Mouse (Mus musculus) spleen, postnatal 36 days (tissue): ENCODE data around the gene Papss1.
"Not testable (repeated sequence)": the region's sequence is repeated elsewhere in the genome, so short reads cannot be mapped to it uniquely, and the experiment has no call there.

Source experiments
- DNase-seq, 2 experiments: peaks; one replicate each; pipeline ENCODE4 v3.0.0; 2022; ENCODE audit warnings: low spot score in 2 of 2, mixed read lengths in 1 of 2

Gene Papss1

GRCm38 (mm10) chr3:131564430-131565256 lies at the start of gene Papss1:
Gene Papss1, plus strand, starts transcription at chr3:131564768.
- peak; percentile 100 for DNase-seq

GRCm38 (mm10) chr3:131516332-131516999 lies 48.1 kb upstream of the Papss1 start:
- no peak for DNase-seq

GRCm38 (mm10) chr3:131517756-131518155 lies 46.8 kb upstream of the Papss1 start:
- DNase-seq, result no peak

GRCm38 (mm10) chr3:131521206-131521605 lies 43.4 kb upstream of the Papss1 start:
- DNase-seq, result no peak

- DNase-seq, result peak in 1 of 2 experiments; percentile 2
Observed at GRCm38 (mm10) chr3:131522243-131522642, 42.3 kb upstream of the Papss1 start.

GRCm38 (mm10) chr3:131523749-131524148 lies 40.8 kb upstream of the Papss1 start:
- no peak for DNase-seq

GRCm38 (mm10) chr3:131524210-131524609 lies 40.4 kb upstream of the Papss1 start:
- no peak for DNase-seq

- DNase-seq, result no peak
Observed at GRCm38 (mm10) chr3:131524779-131525178, 39.8 kb upstream of the Papss1 start.

- DNase-seq, result no peak
Observed at GRCm38 (mm10) chr3:131525229-131525628, 39.3 kb upstream of the Papss1 start.

GRCm38 (mm10) chr3:131541244-131541942 lies 23.2 kb upstream of the Papss1 start:
- no peak for DNase-seq

GRCm38 (mm10) chr3:131547562-131547961 lies 17.0 kb upstream of the Papss1 start:
- DNase-seq, result not testable (repeated sequence)

GRCm38 (mm10) chr3:131550046-131550445 lies 14.5 kb upstream of the Papss1 start:
- DNase-seq, result no peak

- DNase-seq, result peak in 1 of 2 experiments; percentile 29
Observed at GRCm38 (mm10) chr3:131552349-131553254, 12.0 kb upstream of the Papss1 start.

- DNase-seq, result no peak
Observed at GRCm38 (mm10) chr3:131555771-131556170, 8.8 kb upstream of the Papss1 start.

GRCm38 (mm10) chr3:131561591-131561990 lies 3.0 kb upstream of the Papss1 start:
- DNase-seq, result no peak

- no peak for DNase-seq
Observed at GRCm38 (mm10) chr3:131565257-131565610, 666 bp downstream of the Papss1 start.

GRCm38 (mm10) chr3:131566281-131566680 lies 1.7 kb downstream of the Papss1 start:
- no peak for DNase-seq

GRCm38 (mm10) chr3:131570506-131570905 lies 5.9 kb downstream of the Papss1 start:
- DNase-seq, result no peak

GRCm38 (mm10) chr3:131573555-131573954 lies 9.0 kb downstream of the Papss1 start:
- DNase-seq, result no peak

GRCm38 (mm10) chr3:131578434-131579104 lies 14.0 kb downstream of the Papss1 start:
- DNase-seq, result no peak

- DNase-seq, result no peak
Observed at GRCm38 (mm10) chr3:131580040-131580439, 15.5 kb downstream of the Papss1 start.
